Mouse (Mus musculus) kidney, postnatal 4 days (tissue): ENCODE results near the gene Gabpa.

Source experiments
- DNase-seq, 2 experiments: peaks; one replicate each; pipeline ENCODE4 v3.0.0; 2021; ENCODE audit warnings: mixed read lengths in 2 of 2

The Gabpa gene

GRCm38 (mm10) chr16:84834745-84835440 is at the start of gene Gabpa:
TSS of gene Gabpa (plus strand) at chr16:84834925.
- DNase-seq = peak; percentile 90 to 95

GRCm38 (mm10) chr16:84784966-84785365 is 49.8 kb upstream of the Gabpa start:
- no peak for DNase-seq

- no peak for DNase-seq
Observed at GRCm38 (mm10) chr16:84790595-84791165, 44.0 kb upstream of the Gabpa start.

GRCm38 (mm10) chr16:84793401-84793800 is 41.3 kb upstream of the Gabpa start:
- DNase-seq = no peak

GRCm38 (mm10) chr16:84795337-84795736 is 39.4 kb upstream of the Gabpa start:
- no peak for DNase-seq

GRCm38 (mm10) chr16:84796678-84797077 is 38.0 kb upstream of the Gabpa start:
- DNase-seq = no peak

GRCm38 (mm10) chr16:84800038-84800437 is 34.7 kb upstream of the Gabpa start:
- DNase-seq = no peak

GRCm38 (mm10) chr16:84802217-84802616 is 32.5 kb upstream of the Gabpa start:
- DNase-seq = peak; percentile 73 to 80

GRCm38 (mm10) chr16:84804866-84805265 is 29.9 kb upstream of the Gabpa start:
- no peak for DNase-seq

- DNase-seq = no peak
Observed at GRCm38 (mm10) chr16:84806175-84806574, 28.6 kb upstream of the Gabpa start.

GRCm38 (mm10) chr16:84807874-84808273 is 26.9 kb upstream of the Gabpa start:
- no peak for DNase-seq

GRCm38 (mm10) chr16:84810254-84810653 is 24.5 kb upstream of the Gabpa start:
- no peak for DNase-seq

- DNase-seq = no peak
Observed at GRCm38 (mm10) chr16:84813852-84814251, 20.9 kb upstream of the Gabpa start.

- DNase-seq = no peak
Observed at GRCm38 (mm10) chr16:84814511-84814910, 20.2 kb upstream of the Gabpa start.

- peak; percentile 22 to 45 for DNase-seq
Observed at GRCm38 (mm10) chr16:84817423-84817822, 17.3 kb upstream of the Gabpa start.

- DNase-seq = peak; percentile 27 to 50
Observed at GRCm38 (mm10) chr16:84825009-84825408, 9.7 kb upstream of the Gabpa start.

- no peak for DNase-seq
Observed at GRCm38 (mm10) chr16:84831696-84832095, 3.0 kb upstream of the Gabpa start.

- no peak for DNase-seq
Observed at GRCm38 (mm10) chr16:84832736-84833135, 2.0 kb upstream of the Gabpa start.

- DNase-seq = no peak
Observed at GRCm38 (mm10) chr16:84834344-84834743, 381 bp upstream of the Gabpa start.

- peak; percentile 89 to 93 for DNase-seq
Observed at GRCm38 (mm10) chr16:84835441-84835822, 707 bp downstream of the Gabpa start, which contains the start of gene Atp5j. TSS of gene Atp5j (minus strand) at chr16:84835625.

GRCm38 (mm10) chr16:84835823-84836743 is 1.4 kb downstream of the Gabpa start:
- peak; percentile 64 to 79 for DNase-seq

- no peak for DNase-seq
Observed at GRCm38 (mm10) chr16:84838576-84838975, 3.9 kb downstream of the Gabpa start.

GRCm38 (mm10) chr16:84853492-84853891 is 18.8 kb downstream of the Gabpa start:
- no peak for DNase-seq
